Mouse (Mus musculus) kidney, postnatal 0 days (tissue): ENCODE data around the gene Lmod2. TPM values are rescaled to one million over a fixed set of nuclear protein-coding genes. Genes with fewer than 3 reads are reported as not detected.

Source experiments
- ATAC-seq: fragments of 200-750 bp; cut with Nextera tagmentation; replicated peaks from 2 replicates; pipeline ENCODE4 v1.8.0; 2017; ENCODE audit warnings: low read depth, moderate number of reproducible peaks, moderate TSS enrichment, moderate library complexity; ENCODE audit not compliant: low FRiP score
- DNase-seq: peaks from one replicate; pipeline ENCODE4 v3.0.0-alpha.2; 2016; ENCODE audit warnings: low spot score
- H3K27ac ChIP-seq: fragments of 300-500 bp; sonication (generic); 2 replicates; pipeline ENCODE4 v1.5.1; 2014; ENCODE audit warnings: mild to moderate bottlenecking
- H3K27me3 ChIP-seq: fragments of 300-500 bp; sonication (generic); 2 replicates; pipeline ENCODE4 v1.6.1; 2014; ENCODE audit warnings: low read length, mixed read lengths; ENCODE audit not compliant: insufficient read depth
- H3K36me3 ChIP-seq: fragments of 300-500 bp; sonication (generic); 2 replicates; pipeline ENCODE4 v1.6.1; 2014; ENCODE audit warnings: low read length, mixed read lengths; ENCODE audit not compliant: insufficient read depth
- H3K4me1 ChIP-seq: fragments of 300-500 bp; sonication (generic); replicated peaks from 2 replicates; pipeline ENCODE4 v1.6.1; 2014; ENCODE audit warnings: antibody characterized with exemption, low read length, mixed read lengths; ENCODE audit not compliant: insufficient read depth
- H3K4me2 ChIP-seq: fragments of 300-500 bp; sonication (generic); 2 replicates; pipeline ENCODE4 v1.6.1; 2014; ENCODE audit warnings: mild to moderate bottlenecking, low read length, moderate library complexity, mixed read lengths
- H3K4me3 ChIP-seq: fragments of 300-500 bp; sonication (generic); replicated peaks from 2 replicates; pipeline ENCODE4 v1.5.1; 2014; ENCODE audit warnings: low read depth, low read length
- H3K9ac ChIP-seq: fragments of 300-500 bp; sonication (generic); 2 replicates; pipeline ENCODE4 v1.6.1; 2014; ENCODE audit warnings: low read depth, low read length
- H3K9me3 ChIP-seq: fragments of 300-500 bp; sonication (generic); replicated peaks from 2 replicates; pipeline ENCODE4 v1.6.1; 2016; ENCODE audit warnings: low read length, inconsistent platforms, mixed read lengths
- CTCF ChIP-seq: IDR thresholded peaks from 2 replicates; pipeline ENCODE4 v1.5.1; 2016; ENCODE audit warnings: antibody characterized with exemption, low read depth, mild to moderate bottlenecking, moderate library complexity
- WGBS: fragments of 180-500 bp; shearing (Covaris S2); extraction: QIAGEN DNeasy Blood & Tissue Kit; methylation state at CpG from one replicate; pipeline ENCODE4 v1.1.7; 2014; 5-methylcytosine and 5-hydroxymethylcytosine counted together
- polyA plus RNA-seq: library from polyadenylated mRNA; unstranded; fragments of >200 nt; fragmentation: Nextera tagmentation; extraction: Ambion mirVana; gene quantifications from 2 replicates; pipeline ENCODE4 v1.2.1, GENCODE M21; 2015

Gene Lmod2
- polyA plus RNA-seq, 1 experiment from 2014 or later = not detected

DNA sequence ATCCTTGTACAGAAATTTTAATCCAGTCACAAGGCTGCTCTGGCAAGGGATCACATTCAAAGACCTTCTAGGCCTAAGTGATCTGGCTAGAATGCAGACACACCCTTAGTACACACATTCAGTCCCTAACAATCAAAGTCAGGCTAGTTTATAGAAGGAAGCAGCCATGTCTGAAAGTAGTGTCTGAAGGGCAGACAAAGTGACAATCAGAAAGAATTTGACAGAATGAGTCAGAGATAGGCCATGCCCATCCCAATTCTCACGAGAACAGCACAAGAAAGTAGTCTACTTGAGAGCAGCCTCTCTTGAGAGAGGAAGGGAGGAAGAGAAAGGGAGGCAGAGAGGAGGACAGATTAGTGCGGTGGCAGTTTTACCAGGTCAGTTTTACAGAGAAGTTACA is 24.5 kb downstream of the Lmod2 start:
- Histone ChIP-seq H3K9ac (no peak overlapping the region), H3K36me3 (peaks cover 33% of the 10 kb centered on the region; the same call in 1 of the 2 replicates), H3K4me2 (no peak overlapping the region), H3K27ac (no peak overlapping the region), H3K9me3 (no peaks in the 10 kb centered on the region), H3K4me1 (no peaks in the 10 kb centered on the region), H3K27me3 (no peaks in the 10 kb centered on the region), H3K4me3 (no peak overlapping the region)
- 83% methylated on average over 2 of the region's 2 CpGs for WGBS
- DNase-seq (no peak), ATAC-seq (no peak)
- TF ChIP-seq CTCF = no peak

DNA sequence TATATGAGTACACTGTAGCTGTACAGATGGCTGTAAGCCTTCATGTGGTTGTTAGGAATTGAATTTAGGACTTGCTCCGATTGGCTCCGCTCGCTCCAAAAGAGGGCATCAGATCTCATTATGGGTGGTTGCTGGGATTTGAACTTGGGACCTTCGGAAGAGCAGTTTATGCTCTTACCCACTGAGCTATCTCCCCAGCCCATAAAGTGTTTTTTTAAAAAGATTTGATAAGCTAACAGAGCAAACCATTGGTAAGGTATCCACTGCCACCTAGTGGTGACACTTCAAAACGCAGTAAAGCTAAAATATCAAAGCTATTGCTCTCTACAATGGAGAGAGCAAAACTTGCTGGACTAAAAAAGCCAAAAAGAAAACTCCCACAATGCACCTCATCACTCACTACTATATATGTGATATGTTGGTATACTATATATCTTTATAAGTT is 30.0 kb downstream of the Lmod2 start:
- peak; percentile 89 for TF ChIP-seq CTCF
- H3K36me3 ChIP-seq = peaks cover 12% of the 10 kb centered on the region; the same call in 1 of the 2 replicates
- H3K9me3 ChIP-seq = no peaks in the 10 kb centered on the region
- no peak overlapping the region for H3K4me3 ChIP-seq
- no peaks in the 10 kb centered on the region for H3K4me1 ChIP-seq
- ATAC-seq = peak; percentile 76
- no peaks in the 10 kb centered on the region for H3K27me3 ChIP-seq
- peak; percentile 90 for DNase-seq
- no peak overlapping the region for H3K9ac ChIP-seq
- no peak overlapping the region for H3K4me2 ChIP-seq
- WGBS = 64% methylated on average over 5 of the region's 5 CpGs
- no peak overlapping the region for H3K27ac ChIP-seq

DNA sequence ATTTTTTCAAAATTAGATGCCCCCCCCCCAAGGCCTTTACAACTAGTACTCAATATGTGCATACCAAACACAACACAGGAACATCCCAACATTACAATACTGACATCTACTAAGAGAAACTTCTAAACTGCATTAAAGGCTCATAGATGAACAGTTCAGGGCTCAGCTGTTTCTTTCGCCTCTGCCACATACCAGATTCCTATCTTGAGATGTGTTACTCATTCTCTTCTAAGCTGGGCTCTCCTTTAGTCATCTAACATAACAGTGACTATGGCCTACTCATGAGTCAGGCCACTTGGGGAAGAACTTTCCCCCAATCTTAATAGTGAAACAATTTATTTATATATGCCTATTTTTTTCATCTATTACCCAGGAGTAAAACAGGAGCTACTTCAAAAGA is 30.9 kb downstream of the Lmod2 start:
- TF ChIP-seq CTCF = no peak
- Histone ChIP-seq H3K4me1 (no peaks in the 10 kb centered on the region), H3K36me3 (peaks cover 16% of the 10 kb centered on the region; the same call in 1 of the 2 replicates), H3K4me2 (no peak overlapping the region), H3K9ac (no peak overlapping the region), H3K27ac (no peak overlapping the region), H3K27me3 (no peaks in the 10 kb centered on the region), H3K9me3 (no peaks in the 10 kb centered on the region), H3K4me3 (no peak overlapping the region)
- WGBS = 74% methylated on average over 1 of the region's 1 CpGs
- no peak for DNase-seq
- no peak for ATAC-seq

DNA sequence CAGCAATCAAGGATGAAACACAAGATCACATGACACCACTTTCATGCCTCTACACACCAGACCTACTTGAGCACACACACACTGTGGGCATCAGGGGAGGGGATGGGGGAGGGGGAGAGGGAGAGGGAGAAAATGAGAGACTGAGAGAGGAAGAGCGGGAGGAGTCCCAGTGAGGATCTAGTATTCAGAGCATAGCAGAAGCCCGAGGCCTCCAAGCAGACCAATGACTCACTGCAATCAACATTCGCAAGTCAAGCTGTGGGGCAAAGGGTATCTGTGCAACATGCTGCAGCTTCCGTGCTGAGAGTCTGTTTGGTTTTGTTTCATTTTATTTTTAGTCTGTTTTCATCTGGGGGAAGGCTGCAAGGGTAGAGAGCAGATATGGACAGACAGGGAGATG is 34.5 kb downstream of the Lmod2 start:
- 0 out of 2 replicates have a peak, but pooled peaks have one; percentile 26 for ATAC-seq
- no peaks in the 10 kb centered on the region for H3K4me1 ChIP-seq
- H3K4me3 ChIP-seq = no peak overlapping the region
- 84% methylated on average over 4 of the region's 4 CpGs for WGBS
- DNase-seq = no peak
- H3K36me3 ChIP-seq = 0 out of 2 replicates have a peak, but pooled peaks cover 6% of the 10 kb centered on the region
- no peak overlapping the region for H3K9ac ChIP-seq
- TF ChIP-seq CTCF = no peak
- H3K4me2 ChIP-seq = no peak overlapping the region
- no peaks in the 10 kb centered on the region for H3K27me3 ChIP-seq
- no peak overlapping the region for H3K27ac ChIP-seq
- H3K9me3 ChIP-seq = no peaks in the 10 kb centered on the region

DNA sequence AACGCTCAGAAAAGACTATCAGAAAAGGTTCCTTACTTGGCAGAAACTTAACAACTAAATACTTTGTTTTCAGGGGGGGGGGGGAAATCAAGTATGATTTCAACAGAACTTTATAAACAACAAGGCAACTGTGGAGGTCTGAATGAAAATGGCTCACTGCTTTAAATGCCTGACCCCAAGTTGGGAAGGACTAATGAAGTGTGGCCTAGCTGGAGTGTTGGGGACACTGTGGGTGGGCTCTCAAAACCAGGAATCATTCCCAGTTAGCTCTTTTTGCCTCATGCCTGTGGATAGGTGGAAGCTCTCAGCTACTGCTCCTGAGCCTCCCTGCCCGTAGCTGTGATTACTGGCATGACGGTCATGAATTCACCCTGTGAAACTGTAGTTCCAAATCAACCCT is 36.5 kb downstream of the Lmod2 start:
- DNase-seq (no peak), ATAC-seq (no peak)
- Histone ChIP-seq H3K4me3 (no peak overlapping the region), H3K9me3 (no peaks in the 10 kb centered on the region), H3K27ac (no peak overlapping the region), H3K4me2 (no peak overlapping the region), H3K9ac (no peak overlapping the region), H3K4me1 (no peaks in the 10 kb centered on the region), H3K36me3 (0 out of 2 replicates have a peak, but pooled peaks cover 6% of the 10 kb centered on the region), H3K27me3 (no peaks in the 10 kb centered on the region)
- WGBS = 90% methylated on average over 3 of the region's 3 CpGs
- no peak for TF ChIP-seq CTCF

DNA sequence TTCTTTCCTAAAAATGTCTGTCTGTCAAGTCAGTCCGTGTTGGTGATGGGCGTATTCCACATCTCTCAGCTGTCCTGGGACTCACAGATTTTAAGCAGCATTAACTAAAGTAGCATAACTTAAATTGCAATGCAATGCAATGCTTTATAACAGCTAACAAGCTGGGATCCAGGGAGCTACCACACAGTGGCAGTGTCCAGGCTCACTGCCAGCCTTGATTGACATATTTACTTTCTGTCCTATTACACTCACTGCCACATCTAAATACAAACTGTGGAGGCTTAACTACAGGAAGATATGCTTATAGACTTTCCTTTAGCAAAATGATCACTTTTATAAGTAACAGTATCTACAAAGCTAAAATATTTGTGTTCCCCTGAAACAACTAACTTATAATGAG is 38.3 kb downstream of the Lmod2 start:
- no peak overlapping the region for H3K4me3 ChIP-seq
- no peaks in the 10 kb centered on the region for H3K27me3 ChIP-seq
- 0 out of 2 replicates have a peak, but pooled peaks have one; percentile 22 for TF ChIP-seq CTCF
- no peak overlapping the region for H3K27ac ChIP-seq
- H3K36me3 ChIP-seq = 0 out of 2 replicates have a peak, but pooled peaks cover 6% of the 10 kb centered on the region
- peak; percentile 17 for DNase-seq
- no peaks in the 10 kb centered on the region for H3K9me3 ChIP-seq
- no peak for ATAC-seq
- H3K9ac ChIP-seq = no peak overlapping the region
- WGBS = 92% methylated on average over 2 of the region's 2 CpGs
- H3K4me2 ChIP-seq = no peak overlapping the region
- H3K4me1 ChIP-seq = no peaks in the 10 kb centered on the region

DNA sequence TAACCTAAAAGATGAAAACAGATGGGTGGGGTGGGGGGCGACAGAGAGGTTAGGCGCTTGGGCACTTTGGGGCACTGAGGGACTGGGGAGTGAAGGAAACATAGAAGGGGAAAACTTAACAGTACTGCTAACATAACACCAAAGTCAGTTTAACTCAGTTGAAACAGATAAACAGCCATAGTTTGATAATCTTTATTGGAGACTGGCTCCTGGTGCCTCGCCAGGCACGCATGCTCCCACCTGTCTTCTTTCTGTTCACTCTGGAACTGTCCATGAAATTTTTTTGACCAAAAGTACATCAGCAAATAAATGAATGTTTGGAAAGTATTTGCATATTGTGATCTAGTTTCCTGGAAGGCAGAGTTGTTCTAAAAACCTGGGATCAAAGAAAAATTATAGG is 43.7 kb downstream of the Lmod2 start:
- 91% methylated on average over 4 of the region's 4 CpGs for WGBS
- Histone ChIP-seq H3K27ac (no peak overlapping the region), H3K9me3 (no peaks in the 10 kb centered on the region), H3K4me2 (no peak overlapping the region), H3K36me3 (peaks cover 4% of the 10 kb centered on the region; the same call in 1 of the 2 replicates), H3K27me3 (no peaks in the 10 kb centered on the region), H3K4me1 (no peaks in the 10 kb centered on the region), H3K9ac (no peak overlapping the region), H3K4me3 (no peak overlapping the region)
- no peak for TF ChIP-seq CTCF
- no peak for DNase-seq
- ATAC-seq = no peak
